Mouse (Mus musculus): ENCODE measurements around the gene Tpm3.

The Tpm3 gene

GRCm38 (mm10) chr3:90136660-90137059, 64.2 kb downstream of the Tpm3 start:
- peak; percentile 11 to 20 for DNase-seq (ENCODE audit: low spot score in 2 of 2)

- no peak for DNase-seq (ENCODE audit: low spot score in 2 of 2)
These were observed 65.2 kb downstream of the Tpm3 start for GRCm38 (mm10) chr3:90137606-90138005.

GRCm38 (mm10) chr3:90139962-90140361, 67.5 kb downstream of the Tpm3 start:
- DNase-seq (ENCODE audit: low spot score in 2 of 2), result no peak

GRCm38 (mm10) chr3:90145461-90145860, 73.0 kb downstream of the Tpm3 start:
- DNase-seq (ENCODE audit: low spot score in 2 of 2), result no peak

- no peak for DNase-seq (ENCODE audit: low spot score in 2 of 2)
These were observed 74.2 kb downstream of the Tpm3 start for GRCm38 (mm10) chr3:90146651-90147050.

All from urinary bladder, postnatal 36 days (tissue).